Mouse (Mus musculus): Measurements from ENCODE around the gene Chp1.

DNA sequence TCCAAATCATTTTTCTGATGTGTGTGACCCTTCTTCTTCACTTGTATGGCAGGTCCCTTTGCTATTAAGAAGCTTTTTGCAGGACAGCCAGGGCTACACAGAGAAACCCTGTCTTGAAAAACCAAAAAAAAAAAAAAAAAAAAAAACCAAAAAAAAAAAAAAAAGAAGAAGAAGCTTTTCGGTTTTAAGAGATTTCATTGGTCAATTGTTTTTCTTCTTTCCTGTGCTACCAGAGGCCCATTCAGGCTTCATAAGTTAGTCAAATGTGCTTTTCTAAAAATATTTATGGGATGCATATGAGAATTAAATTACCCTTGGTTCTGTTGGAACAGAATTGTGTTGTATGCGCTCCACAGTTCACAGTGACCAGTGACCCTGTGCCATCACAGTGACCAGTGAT, 48.6 kb upstream of the Chp1 start:
- no peak for TF ChIP-seq GATA1 (IDR thresholded peaks at IDR 0.05; ENCODE audit: low read length)
- TF ChIP-seq TAL1 (IDR thresholded peaks at IDR 0.05; ENCODE audit: low read length) = no peak
